Mouse (Mus musculus) testis, adult 2 months (tissue): ENCODE data around the gene Dnhd1. TPM values are rescaled to one million over a fixed set of nuclear protein-coding genes. Genes with fewer than 3 reads are reported as not detected.

Experiments
- H3K27ac ChIP-seq: fragments of 200-500 bp; 2 replicates; pipeline ENCODE4 v1.5.1; 2012; ENCODE audit warnings: low read depth, low read length; ENCODE audit not compliant: control insufficient read depth, insufficient read depth
- H3K27me3 ChIP-seq: fragments of 200-500 bp; 2 replicates; pipeline ENCODE4 v1.6.1; 2012; ENCODE audit warnings: mild to moderate bottlenecking, low read length, moderate library complexity; ENCODE audit not compliant: control insufficient read depth, insufficient read depth
- H3K36me3 ChIP-seq: fragments of 200-500 bp; 2 replicates; pipeline ENCODE4 v1.6.1; 2012; ENCODE audit warnings: mild to moderate bottlenecking, low read length; ENCODE audit not compliant: control insufficient read depth, insufficient read depth
- H3K4me1 ChIP-seq: fragments of 200-500 bp; 2 replicates; pipeline ENCODE4 v1.6.1; 2012; ENCODE audit warnings: low read length; ENCODE audit not compliant: control insufficient read depth, insufficient read depth
- H3K4me3 ChIP-seq: fragments of 200-500 bp; 2 replicates; pipeline ENCODE4 v1.5.1; 2012; ENCODE audit warnings: low read depth, mild to moderate bottlenecking, low read length, moderate library complexity, mixed read lengths; ENCODE audit not compliant: control insufficient read depth
- CTCF ChIP-seq: fragments of 200-500 bp; IDR thresholded peaks from 2 replicates; pipeline ENCODE4 v1.5.1; 2012; ENCODE audit warnings: low read depth, mild to moderate bottlenecking, inconsistent platforms, low read length, moderate library complexity; ENCODE audit not compliant: control insufficient read depth, insufficient read depth, insufficient replicate concordance
- POLR2A ChIP-seq: fragments of 200-500 bp; IDR thresholded peaks from 2 replicates; pipeline ENCODE4 v1.6.1; 2012; ENCODE audit warnings: low read depth, mild to moderate bottlenecking, inconsistent platforms, low read length, moderate library complexity; ENCODE audit not compliant: control insufficient read depth
- polyA plus RNA-seq: library from polyadenylated mRNA; depleted of rRNA; stranded (reverse); fragments of >200 nt; gene quantifications from 2 replicates; pipeline ENCODE4 v1.2.3, GENCODE M21; 2012

The Dnhd1 gene
- polyA plus RNA-seq, 1 experiment = 31.7 TPM

GRCm38 (mm10) chr7:105751491-105752433 is 101.1 kb downstream of the Dnhd1 start, which contains the start of gene Tpp1:
TSS of gene Tpp1 (minus strand) at chr7:105752235.
- peak within 1 kb of the TSS; percentile 86 for H3K4me3 ChIP-seq
- H3K4me1 ChIP-seq = peaks cover 13% of the 10 kb centered on the region
- no peaks in the 10 kb centered on the region for H3K27me3 ChIP-seq
- TF ChIP-seq POLR2A (no peak), CTCF (no peak)
- no peaks in the 10 kb centered on the region for H3K36me3 ChIP-seq
- H3K27ac ChIP-seq = peak within 1 kb of the TSS; percentile 41; the same call in 1 of the 2 replicates

- Histone ChIP-seq H3K36me3 (no peaks in the 10 kb centered on the region), H3K27me3 (no peaks in the 10 kb centered on the region), H3K27ac (no peak overlapping the region), H3K4me1 (peaks cover 13% of the 10 kb centered on the region), H3K4me3 (no peak overlapping the region)
- TF ChIP-seq POLR2A (no peak), CTCF (no peak)
These were observed 102.1 kb downstream of the Dnhd1 start for GRCm38 (mm10) chr7:105752716-105753115.

- H3K4me1 ChIP-seq = peaks cover 13% of the 10 kb centered on the region
- no peak overlapping the region for H3K27ac ChIP-seq
- TF ChIP-seq POLR2A (no peak), CTCF (no peak)
- no peaks in the 10 kb centered on the region for H3K27me3 ChIP-seq
- H3K36me3 ChIP-seq = no peaks in the 10 kb centered on the region
- H3K4me3 ChIP-seq = no peak overlapping the region
These were observed 102.7 kb downstream of the Dnhd1 start for GRCm38 (mm10) chr7:105753281-105753680.

GRCm38 (mm10) chr7:105761813-105762484 is 111.3 kb downstream of the Dnhd1 start:
- Histone ChIP-seq H3K36me3 (no peaks in the 10 kb centered on the region; the same call in 1 of the 2 replicates), H3K27me3 (no peaks in the 10 kb centered on the region), H3K4me3 (peak overlapping the region; percentile 74), H3K27ac (no peak overlapping the region), H3K4me1 (peaks cover 14% of the 10 kb centered on the region)
- TF ChIP-seq CTCF (no peak), POLR2A (no peak)

- Histone ChIP-seq H3K27me3 (no peaks in the 10 kb centered on the region), H3K4me3 (peak overlapping the region; percentile 74), H3K4me1 (peaks cover 14% of the 10 kb centered on the region), H3K36me3 (no peaks in the 10 kb centered on the region; the same call in 1 of the 2 replicates), H3K27ac (no peak overlapping the region)
- TF ChIP-seq CTCF (no peak), POLR2A (no peak)
These were observed 112.1 kb downstream of the Dnhd1 start for GRCm38 (mm10) chr7:105762517-105763270.

- Histone ChIP-seq H3K27ac (no peak overlapping the region), H3K36me3 (no peaks in the 10 kb centered on the region; the same call in 1 of the 2 replicates), H3K4me1 (peaks cover 14% of the 10 kb centered on the region), H3K4me3 (no peak overlapping the region), H3K27me3 (no peaks in the 10 kb centered on the region)
- no peak for TF ChIP-seq CTCF
- no peak for TF ChIP-seq POLR2A
These were observed 113.7 kb downstream of the Dnhd1 start for GRCm38 (mm10) chr7:105764331-105764730.
